Mouse (Mus musculus): ENCODE measurements around the gene Vapa.

Vapa gene

GRCm38 (mm10) chr17:65623130-65623529 lies 9.8 kb upstream of the Vapa start:
- no peak for DNase-seq (ENCODE audit: low spot score)

GRCm38 (mm10) chr17:65618431-65618830 lies 5.1 kb upstream of the Vapa start:
- no peak for DNase-seq (ENCODE audit: low spot score)

GRCm38 (mm10) chr17:65615678-65616077 lies 2.3 kb upstream of the Vapa start:
- no peak for DNase-seq (ENCODE audit: low spot score)

DNA sequence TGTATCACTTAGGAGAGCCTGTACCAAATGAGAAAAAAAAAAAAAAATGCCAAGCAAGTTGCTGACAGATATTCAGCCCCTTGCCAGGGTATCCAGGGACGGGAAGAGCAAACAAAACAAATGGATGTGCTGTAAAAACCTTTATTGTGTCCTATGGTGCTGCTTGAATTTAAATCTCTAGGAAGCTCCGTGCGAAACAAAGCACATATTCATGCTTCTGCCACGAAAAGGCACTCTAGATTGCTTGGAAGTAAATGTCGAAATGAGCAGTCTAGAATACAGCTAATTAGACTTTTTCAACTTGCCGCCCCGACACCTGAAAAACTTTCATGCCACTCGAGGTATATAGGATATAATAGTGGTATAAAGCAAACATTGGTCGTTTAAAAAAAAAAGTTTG lies 1.1 kb upstream of the Vapa start:
- DNase-seq (ENCODE audit: low spot score): no peak

DNA sequence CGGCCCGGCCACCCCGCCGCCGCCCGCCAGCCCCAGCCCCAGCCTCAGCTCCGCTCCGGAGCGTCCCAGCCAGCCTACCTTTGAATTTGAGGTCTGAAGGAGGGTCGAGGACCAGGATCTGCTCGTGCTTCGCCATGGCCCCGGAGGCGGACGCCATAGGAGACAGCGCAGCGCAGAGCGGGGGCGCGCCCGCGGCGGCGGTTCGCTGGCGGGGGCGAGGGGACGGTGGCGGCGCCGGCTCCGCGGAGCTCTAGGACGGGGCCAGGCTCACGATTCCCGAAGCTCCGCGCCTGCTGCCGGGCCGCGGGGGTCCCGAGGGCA lies 253 bp downstream of the Vapa start:
- no peak for DNase-seq (ENCODE audit: low spot score)

GRCm38 (mm10) chr17:65612391-65613141 lies 789 bp downstream of the Vapa start:
- peak; percentile 50 for DNase-seq (ENCODE audit: low spot score)

- peak; percentile 25 for DNase-seq (ENCODE audit: low spot score)
These were observed 1.6 kb downstream of the Vapa start for GRCm38 (mm10) chr17:65611721-65612120.

DNA sequence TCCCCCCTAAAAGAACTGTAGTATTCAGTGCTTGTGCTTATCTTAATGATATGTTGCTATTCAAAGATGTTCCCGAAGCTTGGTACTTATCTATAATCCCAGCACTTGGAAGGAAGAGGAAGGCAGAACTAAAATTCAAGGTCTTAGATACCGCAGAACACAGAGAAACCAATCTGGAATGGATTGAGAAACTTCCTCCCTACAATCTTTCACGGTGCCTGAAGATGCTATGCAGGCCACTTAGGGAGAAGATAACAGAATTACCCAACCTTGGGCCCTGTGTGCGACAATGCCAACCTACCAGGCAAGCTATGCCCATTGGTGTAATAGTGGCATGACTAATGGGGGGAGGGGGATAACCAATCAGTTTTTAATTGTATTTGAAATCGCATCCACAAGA lies 4.6 kb downstream of the Vapa start:
- DNase-seq (ENCODE audit: low spot score): no peak

- DNase-seq (ENCODE audit: low spot score): no peak
These were observed 5.1 kb downstream of the Vapa start for GRCm38 (mm10) chr17:65608312-65608687.

- DNase-seq (ENCODE audit: low spot score): no peak
These were observed 5.6 kb downstream of the Vapa start for GRCm38 (mm10) chr17:65607574-65608311.

- no peak for DNase-seq (ENCODE audit: low spot score)
These were observed 7.3 kb downstream of the Vapa start for GRCm38 (mm10) chr17:65606014-65606413.

DNA sequence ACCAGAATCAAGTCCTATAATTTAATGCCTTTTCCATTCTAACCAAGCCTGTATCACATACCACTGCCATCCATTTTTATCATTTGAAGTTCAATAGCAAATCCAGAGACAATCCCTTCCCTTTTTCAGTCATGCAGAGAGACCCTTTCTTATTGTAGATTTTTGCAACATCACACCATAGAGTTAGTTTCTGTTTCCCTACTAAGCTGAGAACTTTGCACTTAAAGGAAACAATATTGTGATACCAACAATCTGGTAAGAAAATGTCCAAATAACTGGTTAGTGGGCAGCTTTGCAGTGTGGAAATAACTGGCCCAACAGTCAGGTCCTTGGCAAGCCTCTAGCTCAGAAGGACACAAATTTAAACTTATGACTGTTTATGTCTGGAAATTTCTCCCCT lies 8.5 kb downstream of the Vapa start:
- DNase-seq (ENCODE audit: low spot score): no peak

DNA sequence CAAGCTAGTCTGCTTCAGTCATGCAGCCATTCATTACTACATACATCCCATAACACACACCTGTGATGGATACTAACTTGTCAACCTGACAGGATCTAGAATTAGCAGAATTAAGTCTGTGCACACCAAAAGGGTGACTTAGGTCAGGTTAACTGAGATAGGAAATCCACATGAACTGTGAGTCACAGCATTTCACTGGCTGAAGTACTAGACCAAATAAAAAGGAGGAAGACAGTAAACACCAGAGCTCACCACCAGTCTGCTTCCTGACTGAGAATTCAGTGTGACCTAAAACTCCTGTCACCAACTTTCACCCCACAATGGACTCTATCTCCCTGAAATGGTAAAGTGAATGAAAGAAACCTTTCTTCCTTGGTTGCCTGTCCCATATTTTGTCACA lies 9.0 kb downstream of the Vapa start:
- no peak for DNase-seq (ENCODE audit: low spot score)

DNA sequence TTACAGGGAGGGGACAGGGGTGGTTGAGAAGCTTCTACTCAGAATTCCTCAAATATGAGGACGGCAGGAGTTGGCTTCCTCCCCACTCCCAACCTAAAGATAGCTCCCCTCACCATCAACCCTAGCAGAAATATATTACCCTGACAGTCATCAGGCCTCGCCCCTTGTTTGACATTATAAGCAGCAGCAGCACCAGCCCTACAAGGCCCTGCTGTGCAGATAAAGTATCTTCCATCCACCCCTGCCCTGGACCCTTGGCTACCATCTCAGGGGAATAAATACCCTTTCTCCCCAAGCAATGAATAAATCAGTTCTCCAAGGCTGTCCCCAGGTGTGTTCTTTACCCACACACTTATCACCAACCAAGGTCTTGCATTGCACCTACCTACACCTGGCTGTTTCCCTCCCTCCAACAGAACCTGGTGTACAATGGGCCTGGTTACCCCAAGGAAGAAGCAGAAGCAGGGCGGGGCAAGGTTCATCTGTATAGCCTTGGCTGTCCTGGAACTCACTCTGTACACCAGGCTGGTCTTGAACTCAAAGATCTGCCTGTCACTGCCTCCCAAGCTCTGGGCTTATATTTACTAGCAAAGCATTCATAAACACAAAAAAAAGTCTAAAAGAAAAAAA lies 15.4 kb downstream of the Vapa start:
- DNase-seq (ENCODE audit: low spot score): no peak

GRCm38 (mm10) chr17:65594687-65595086 lies 18.7 kb downstream of the Vapa start:
- DNase-seq (ENCODE audit: low spot score): no peak

DNA sequence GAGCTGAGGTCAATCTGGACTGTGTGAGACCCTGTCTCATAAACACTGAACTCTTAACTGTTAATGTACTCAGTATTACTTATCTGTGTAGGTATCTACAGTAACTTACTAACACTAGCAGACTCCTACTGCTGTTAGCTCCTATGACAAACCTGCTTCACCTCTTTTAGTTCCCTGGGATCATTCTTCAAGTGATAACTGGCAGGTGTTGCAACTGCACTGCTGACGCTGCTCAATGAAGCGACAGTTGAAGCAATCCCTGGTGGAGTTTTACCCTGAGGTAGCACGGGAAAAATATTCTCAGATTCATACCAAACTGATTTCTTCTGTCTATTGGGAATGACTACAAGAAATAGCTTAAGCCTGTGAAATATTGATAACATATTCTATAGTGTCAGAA lies 26.5 kb downstream of the Vapa start:
- no peak for DNase-seq (ENCODE audit: low spot score)

DNA sequence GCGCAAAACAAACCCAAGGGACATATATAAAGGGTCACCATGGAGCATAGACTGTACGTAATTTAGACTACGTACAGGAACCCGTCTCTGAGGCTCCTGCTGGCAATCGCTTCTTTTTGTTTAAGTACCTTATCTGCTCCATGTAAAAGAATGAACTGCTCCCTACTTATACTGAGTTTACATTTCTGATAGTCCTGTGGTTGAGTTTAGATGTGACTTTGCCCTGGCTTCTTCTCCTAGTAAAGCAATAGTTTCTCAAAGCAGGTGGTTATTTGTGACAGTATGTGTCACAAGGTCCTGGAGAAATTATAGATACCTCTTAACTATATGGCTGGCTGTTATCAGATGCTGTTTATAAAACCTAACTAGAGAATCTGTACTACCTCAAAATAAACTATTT lies 31.9 kb downstream of the Vapa start:
- no peak for DNase-seq (ENCODE audit: low spot score)

DNA sequence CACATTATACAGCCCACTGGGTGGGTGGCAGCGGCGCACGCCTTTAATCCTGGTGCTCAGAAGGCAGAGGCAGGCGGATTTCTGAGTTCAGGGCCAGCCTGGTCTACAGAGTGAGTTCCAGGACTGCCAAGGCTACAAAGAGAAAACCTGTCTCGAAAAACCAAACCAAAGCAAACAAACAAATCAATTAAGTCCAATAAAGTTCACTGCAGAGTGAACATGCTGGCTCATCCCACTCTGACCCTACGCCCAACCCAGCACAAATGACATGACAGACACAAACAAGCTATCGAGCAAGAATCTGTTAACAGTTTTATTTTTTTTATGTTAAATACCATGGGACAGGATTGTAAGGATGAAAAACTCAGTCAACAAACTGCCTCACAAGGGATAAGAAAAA lies 33.6 kb downstream of the Vapa start:
- DNase-seq (ENCODE audit: low spot score): no peak

GRCm38 (mm10) chr17:65575339-65575738 lies 38.0 kb downstream of the Vapa start:
- DNase-seq (ENCODE audit: low spot score): peak; percentile 71

GRCm38 (mm10) chr17:65574850-65575249 lies 38.5 kb downstream of the Vapa start:
- DNase-seq (ENCODE audit: low spot score): no peak

GRCm38 (mm10) chr17:65571866-65572265 lies 41.5 kb downstream of the Vapa start:
- no peak for DNase-seq (ENCODE audit: low spot score)

DNA sequence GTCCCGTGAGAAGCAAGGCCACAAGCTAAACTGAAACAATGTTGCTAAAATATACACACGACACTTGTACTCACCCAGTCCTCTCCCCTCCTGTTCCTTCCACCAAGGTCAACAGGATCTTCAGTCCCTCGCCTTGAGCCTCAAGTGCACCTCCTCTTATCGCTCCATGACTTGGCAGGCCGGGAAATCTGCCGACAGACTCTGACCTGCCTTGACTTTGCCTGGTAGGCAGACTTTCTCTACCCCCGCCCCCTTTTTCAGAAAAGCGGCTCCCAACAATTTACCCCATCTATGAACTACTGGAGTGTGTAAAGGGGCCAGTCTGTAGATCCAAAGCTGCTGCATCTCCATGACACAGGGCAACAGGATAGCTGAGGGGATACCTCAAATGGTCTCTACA lies 41.9 kb downstream of the Vapa start:
- DNase-seq (ENCODE audit: low spot score): no peak

DNA sequence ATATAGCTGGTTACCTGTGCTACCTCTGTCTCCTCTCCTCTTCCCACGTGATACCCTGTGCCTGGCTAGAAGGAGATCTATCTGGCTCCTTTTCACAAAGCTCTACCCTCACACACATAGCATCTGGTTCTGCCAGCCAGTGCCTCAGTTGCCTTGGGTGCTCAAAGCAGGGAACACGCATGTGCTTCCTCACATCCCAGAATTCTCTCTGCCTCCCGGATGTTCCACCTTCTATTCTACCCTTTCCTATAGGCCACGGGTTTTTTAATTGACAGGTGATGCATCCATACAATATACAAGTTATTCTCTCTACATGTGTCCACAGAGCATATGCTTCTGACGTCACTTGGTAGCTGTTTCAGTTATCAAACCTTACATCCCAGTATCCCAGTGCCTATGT lies 49.2 kb downstream of the Vapa start:
- DNase-seq (ENCODE audit: low spot score): no peak

Data from embryo, embryonic 10.5 days (tissue).